Mouse (Mus musculus) heart, embryonic 12.5 days (tissue): ENCODE measurements around the gene Pdcd2. TPM values are rescaled to one million over a fixed set of nuclear protein-coding genes. Genes with fewer than 3 reads are reported as not detected.
"Not testable (repeated sequence)": the region's sequence is repeated elsewhere in the genome, so short reads cannot be mapped to it uniquely, and the experiment has no call there.

Experiments used
- ATAC-seq: fragments of 200-750 bp; cut with Nextera tagmentation; 2 replicates; pipeline ENCODE4 v1.8.0; 2017; ENCODE audit warnings: moderate TSS enrichment, moderate library complexity; ENCODE audit not compliant: insufficient number of reproducible peaks, low FRiP score
- H3K27ac ChIP-seq: fragments of 300-500 bp; sonication (generic); 2 replicates; pipeline ENCODE4 v1.5.1; 2016; ENCODE audit warnings: mild to moderate bottlenecking, moderate library complexity; ENCODE audit not compliant: poor library complexity, severe bottlenecking
- H3K27me3 ChIP-seq: fragments of 300-500 bp; sonication (generic); replicated peaks from 2 replicates; pipeline ENCODE4 v1.6.1; 2016; ENCODE audit warnings: mild to moderate bottlenecking, moderate library complexity
- H3K36me3 ChIP-seq: fragments of 300-500 bp; sonication (generic); 2 replicates; pipeline ENCODE4 v1.6.1; 2016; ENCODE audit warnings: mild to moderate bottlenecking, moderate library complexity
- H3K4me1 ChIP-seq: fragments of 300-500 bp; sonication (generic); replicated peaks from 2 replicates; pipeline ENCODE4 v1.6.1; 2016; ENCODE audit warnings: mild to moderate bottlenecking
- H3K4me2 ChIP-seq: fragments of 300-500 bp; sonication (generic); 2 replicates; pipeline ENCODE4 v1.6.1; 2016; ENCODE audit warnings: mild to moderate bottlenecking, moderate library complexity
- H3K4me3 ChIP-seq: fragments of 300-500 bp; sonication (generic); 2 replicates; pipeline ENCODE4 v1.5.1; 2016; ENCODE audit warnings: mild to moderate bottlenecking
- H3K9ac ChIP-seq: fragments of 300-500 bp; sonication (generic); 2 replicates; pipeline ENCODE4 v1.6.1; 2016; ENCODE audit warnings: mild to moderate bottlenecking, moderate library complexity
- H3K9me3 ChIP-seq: fragments of 300-500 bp; sonication (generic); replicated peaks from 2 replicates; pipeline ENCODE4 v1.6.1; 2016; ENCODE audit warnings: mild to moderate bottlenecking, moderate library complexity
- WGBS: fragments of 180-500 bp; shearing (Covaris S2); methylation state at CpG from one replicate; pipeline ENCODE4 v1.1.7; 2016; 5-methylcytosine and 5-hydroxymethylcytosine counted together
- polyA plus RNA-seq: library from polyadenylated mRNA; unstranded; fragments of >200 nt; fragmentation: Nextera tagmentation; extraction: Ambion mirVana; gene quantifications from 2 replicates; pipeline ENCODE4 v1.2.1, GENCODE M21; 2016

Pdcd2 gene
- polyA plus RNA-seq = 31.1 and 32.6 TPM in 2 replicates

- no peaks in the 10 kb centered on the region for H3K9me3 ChIP-seq
- H3K36me3 ChIP-seq = peaks cover 23% of the 10 kb centered on the region
- peak within 1 kb of the TSS; percentile 88 for H3K4me2 ChIP-seq
- H3K4me1 ChIP-seq = peaks cover 7% of the 10 kb centered on the region
- peak within 1 kb of the TSS; percentile 79 for H3K4me3 ChIP-seq
- ATAC-seq = peak; percentile 100
- WGBS = under 1% methylated on average over 55 of the region's 55 CpGs
- peak within 1 kb of the TSS; percentile 92 for H3K9ac ChIP-seq
- no peaks in the 10 kb centered on the region for H3K27me3 ChIP-seq
- peak within 1 kb of the TSS; percentile 80 for H3K27ac ChIP-seq
These were observed at the start of gene Pdcd2 for GRCm38 (mm10) chr17:15526986-15527810. Pdcd2 (minus strand) TSS chr17:15527301.

- H3K27ac ChIP-seq = no peak overlapping the region
- H3K4me1 ChIP-seq = peaks cover 7% of the 10 kb centered on the region
- H3K4me2 ChIP-seq = no peak overlapping the region
- no peak for ATAC-seq
- H3K36me3 ChIP-seq = no peaks in the 10 kb centered on the region
- H3K27me3 ChIP-seq = no peaks in the 10 kb centered on the region
- no peak overlapping the region for H3K9ac ChIP-seq
- 66% methylated on average over 1 of the region's 1 CpGs for WGBS
- H3K4me3 ChIP-seq = no peak overlapping the region
- H3K9me3 ChIP-seq = no peaks in the 10 kb centered on the region
These were observed 48.0 kb upstream of the Pdcd2 start for GRCm38 (mm10) chr17:15575056-15575455.

DNA sequence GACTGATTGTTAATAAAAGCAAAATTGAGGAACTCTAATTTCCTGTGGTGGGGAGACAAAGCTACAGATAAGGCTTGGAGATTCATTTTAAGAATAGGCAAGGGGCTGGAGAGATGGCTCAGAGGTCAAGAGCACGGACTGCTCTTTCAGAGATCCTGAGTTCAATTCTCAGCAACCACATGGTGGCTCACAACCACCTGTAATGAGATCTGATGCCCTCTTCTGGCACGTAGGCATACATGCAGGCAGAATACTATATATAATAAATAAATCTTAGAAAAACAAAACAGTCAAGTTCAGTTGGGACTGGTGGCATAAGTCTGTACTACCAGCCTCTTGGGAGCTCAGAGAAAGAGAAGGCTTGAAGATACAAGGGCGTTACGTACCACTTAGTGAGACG lies 39.8 kb upstream of the Pdcd2 start:
- H3K9ac ChIP-seq = no peak overlapping the region
- no peak overlapping the region for H3K27ac ChIP-seq
- no peak overlapping the region for H3K4me2 ChIP-seq
- H3K4me3 ChIP-seq = no peak overlapping the region
- H3K36me3 ChIP-seq = no peaks in the 10 kb centered on the region
- 70% methylated on average over 5 of the region's 5 CpGs for WGBS
- ATAC-seq = no peak
- H3K27me3 ChIP-seq = no peaks in the 10 kb centered on the region
- peaks cover 8% of the 10 kb centered on the region for H3K4me1 ChIP-seq
- no peaks in the 10 kb centered on the region for H3K9me3 ChIP-seq

GRCm38 (mm10) chr17:15564928-15565300 lies 37.8 kb upstream of the Pdcd2 start:
- ATAC-seq = no peak
- Histone ChIP-seq H3K4me1 (peaks cover 6% of the 10 kb centered on the region), H3K27ac (no peak overlapping the region), H3K4me3 (peak overlapping the region; percentile 72), H3K4me2 (peak overlapping the region; percentile 82), H3K27me3 (no peaks in the 10 kb centered on the region), H3K9ac (no peak overlapping the region), H3K36me3 (no peaks in the 10 kb centered on the region), H3K9me3 (no peaks in the 10 kb centered on the region)
- 39% methylated on average over 12 of the region's 12 CpGs for WGBS

- Histone ChIP-seq H3K27me3 (no peaks in the 10 kb centered on the region), H3K4me2 (peak within 1 kb of the TSS; percentile 82), H3K4me3 (peak within 1 kb of the TSS; percentile 72), H3K9ac (peak within 1 kb of the TSS; percentile 73), H3K36me3 (no peaks in the 10 kb centered on the region), H3K9me3 (no peaks in the 10 kb centered on the region), H3K4me1 (peaks cover 6% of the 10 kb centered on the region), H3K27ac (peak within 1 kb of the TSS; percentile 97)
- WGBS = under 1% methylated on average over 43 of the region's 43 CpGs
- ATAC-seq = peak; percentile 100
These were observed 37.2 kb upstream of the Pdcd2 start, which contains the start of gene Prdm9 for GRCm38 (mm10) chr17:15564014-15564927. Prdm9 (minus strand) TSS chr17:15564354.

DNA sequence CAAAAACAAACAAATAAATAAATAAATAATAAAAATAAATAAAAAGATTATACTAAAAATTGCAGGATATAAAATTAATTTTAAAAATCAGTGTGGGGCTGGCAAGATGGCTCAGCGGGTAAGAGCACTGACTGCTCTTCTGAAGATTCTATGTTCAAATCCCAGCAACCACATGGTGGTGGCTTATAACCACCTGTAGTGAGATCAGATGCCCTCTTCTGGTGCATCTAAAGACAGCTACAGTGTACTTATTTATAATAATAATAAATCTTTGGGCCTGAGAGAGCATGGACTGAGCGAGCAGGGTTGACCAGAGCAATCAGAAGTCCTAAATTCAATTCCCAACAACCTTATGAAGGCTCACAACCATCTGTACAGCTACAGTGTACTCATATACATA lies 32.8 kb upstream of the Pdcd2 start:
- Histone ChIP-seq H3K36me3 (no peaks in the 10 kb centered on the region), H3K4me2 (no peak overlapping the region), H3K4me1 (peaks cover 6% of the 10 kb centered on the region), H3K27me3 (no peaks in the 10 kb centered on the region), H3K9me3 (no peaks in the 10 kb centered on the region), H3K9ac (no peak overlapping the region), H3K4me3 (no peak overlapping the region), H3K27ac (no peak overlapping the region)
- no peak for ATAC-seq
- WGBS = 82% methylated on average over 2 of the region's 2 CpGs

DNA sequence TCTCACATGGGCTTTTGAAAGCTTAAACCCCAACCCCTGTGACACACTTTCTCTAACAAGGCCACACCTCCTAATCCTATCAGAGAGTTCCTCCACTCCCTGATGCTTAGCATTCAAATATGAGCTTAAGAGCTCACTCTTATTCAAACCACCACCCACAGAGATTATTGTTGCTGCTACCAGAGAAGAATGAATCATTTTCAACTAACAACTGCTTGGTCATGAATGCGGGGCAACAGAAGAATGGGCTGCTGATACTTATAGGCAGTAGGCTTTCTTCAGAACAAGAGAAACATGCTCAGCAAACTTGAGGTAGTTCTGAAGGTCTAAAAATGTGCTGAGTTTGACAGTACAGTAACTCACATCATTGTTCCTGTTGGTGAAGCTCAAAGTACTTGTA lies 22.6 kb upstream of the Pdcd2 start:
- ATAC-seq = no peak
- Histone ChIP-seq H3K27ac (no peak overlapping the region), H3K27me3 (no peaks in the 10 kb centered on the region), H3K9ac (no peak overlapping the region), H3K9me3 (peaks cover 4% of the 10 kb centered on the region; the same call in 1 of the 2 replicates), H3K4me3 (no peak overlapping the region), H3K4me2 (no peak overlapping the region), H3K4me1 (no peaks in the 10 kb centered on the region), H3K36me3 (peaks cover 6% of the 10 kb centered on the region; the same call in 1 of the 2 replicates)
- WGBS = 56% methylated on average over 1 of the region's 1 CpGs

DNA sequence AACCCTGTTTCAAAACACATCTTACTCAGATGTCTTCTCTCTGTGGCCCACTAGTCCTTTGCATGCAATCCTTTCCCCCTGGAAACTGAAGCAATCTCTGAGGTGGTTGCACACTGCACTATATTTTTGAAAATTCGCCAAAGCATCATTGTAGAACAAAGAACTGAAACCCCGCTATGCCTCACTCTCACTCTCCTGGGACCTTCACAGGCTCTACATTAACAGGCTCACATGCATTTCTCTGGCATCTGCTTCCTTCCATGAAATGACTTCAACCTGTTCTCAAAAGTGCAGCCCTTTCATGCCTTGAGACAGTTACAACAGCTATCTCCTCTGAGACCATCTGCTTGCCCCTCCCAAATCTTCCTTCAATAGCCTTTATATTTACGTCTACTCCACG lies 19.3 kb upstream of the Pdcd2 start:
- Histone ChIP-seq H3K27me3 (no peaks in the 10 kb centered on the region), H3K4me2 (no peak overlapping the region), H3K27ac (no peak overlapping the region), H3K4me3 (no peak overlapping the region), H3K9me3 (peaks cover 16% of the 10 kb centered on the region), H3K36me3 (peaks cover 7% of the 10 kb centered on the region; the same call in 1 of the 2 replicates), H3K4me1 (no peaks in the 10 kb centered on the region), H3K9ac (no peak overlapping the region)
- no peak for ATAC-seq
- WGBS = 75% methylated on average over 4 of the region's 4 CpGs

DNA sequence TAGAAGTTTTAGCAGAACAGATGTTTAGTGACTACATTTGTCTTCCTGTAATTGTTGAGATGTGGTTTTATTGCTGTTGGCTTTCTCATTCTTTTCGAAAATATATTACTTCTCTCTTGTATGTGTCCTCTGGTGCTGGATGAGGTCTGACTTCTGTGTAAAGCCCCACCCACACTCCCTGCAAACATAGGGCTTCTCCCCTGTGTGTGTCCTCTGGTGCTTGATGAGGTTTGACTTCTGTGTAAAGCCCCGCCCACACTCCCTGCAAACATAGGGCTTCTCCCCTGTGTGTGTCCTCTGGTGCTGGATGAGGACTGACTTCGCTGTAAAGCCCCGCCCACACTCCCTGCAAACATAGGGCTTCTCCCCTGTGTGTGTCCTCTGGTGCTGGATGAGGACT lies 16.8 kb upstream of the Pdcd2 start:
- H3K27ac ChIP-seq = not testable (repeated sequence)
- WGBS = 66% methylated on average over 4 of the region's 4 CpGs

DNA sequence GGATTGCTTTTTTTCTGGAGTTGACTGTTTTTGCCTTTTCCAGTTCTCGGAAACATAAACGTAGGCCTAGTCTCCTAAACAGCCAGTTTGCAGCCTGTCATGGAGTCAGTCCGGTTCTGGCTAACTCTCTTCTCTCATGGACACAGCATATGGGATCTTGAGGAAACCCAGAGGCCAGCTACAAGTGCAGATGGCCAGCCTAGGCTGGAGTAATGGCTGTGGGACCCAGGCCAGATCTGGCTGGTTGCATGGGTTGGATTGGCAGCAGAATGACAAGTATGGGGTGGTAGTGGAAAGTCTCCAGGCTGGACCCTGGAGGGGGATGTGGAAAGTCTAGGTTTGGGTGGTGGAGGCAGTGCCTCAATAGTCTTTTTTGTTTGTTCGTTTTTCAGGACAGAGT lies 13.2 kb upstream of the Pdcd2 start:
- H3K4me2 ChIP-seq = no peak overlapping the region
- H3K9ac ChIP-seq = no peak overlapping the region
- ATAC-seq = no peak
- 64% methylated on average over 4 of the region's 4 CpGs for WGBS
- peaks cover 17% of the 10 kb centered on the region for H3K27me3 ChIP-seq
- H3K36me3 ChIP-seq = peaks cover 7% of the 10 kb centered on the region; the same call in 1 of the 2 replicates
- H3K9me3 ChIP-seq = peaks cover 16% of the 10 kb centered on the region
- no peak overlapping the region for H3K27ac ChIP-seq
- H3K4me1 ChIP-seq = peaks cover 3% of the 10 kb centered on the region; the same call in 1 of the 2 replicates
- no peak overlapping the region for H3K4me3 ChIP-seq

More for the DNA sequence above, 16.8 kb upstream of the Pdcd2 start:
- H3K9me3 ChIP-seq = peaks cover 16% of the 10 kb centered on the region
- not testable (repeated sequence) for H3K27me3 ChIP-seq, H3K36me3 ChIP-seq, H3K9ac ChIP-seq, H3K4me1 ChIP-seq, ATAC-seq, H3K4me2 ChIP-seq, H3K4me3 ChIP-seq

DNA sequence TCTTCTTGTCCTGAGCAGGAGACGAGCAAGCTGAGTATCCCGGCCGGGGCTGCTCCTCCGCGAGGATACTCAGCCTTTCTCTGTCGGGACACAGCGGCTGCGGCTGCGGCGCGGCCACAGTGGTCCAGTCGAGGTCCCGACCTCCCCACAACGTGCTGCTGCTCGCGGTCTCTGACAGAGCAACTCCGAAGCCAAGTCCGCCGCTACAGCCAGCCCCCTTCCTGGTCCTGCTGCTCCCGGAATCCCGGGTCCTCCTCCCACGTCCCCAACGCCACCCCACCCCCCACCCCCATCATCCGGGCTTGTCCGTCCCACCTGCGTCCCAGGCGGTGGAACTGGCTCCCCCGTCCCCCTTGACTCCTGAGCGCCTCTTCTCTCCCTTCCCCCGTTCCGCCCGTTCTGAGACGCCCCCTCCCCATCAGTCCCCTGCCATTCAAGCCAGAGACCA lies 9.4 kb upstream of the Pdcd2 start:
- H3K9ac ChIP-seq = peak overlapping the region; percentile 69
- no peaks in the 10 kb centered on the region for H3K36me3 ChIP-seq
- no peak for ATAC-seq
- peaks cover 6% of the 10 kb centered on the region for H3K9me3 ChIP-seq
- peak overlapping the region; percentile 61 for H3K4me3 ChIP-seq
- H3K27ac ChIP-seq = no peak overlapping the region
- peaks cover 3% of the 10 kb centered on the region; the same call in 1 of the 2 replicates for H3K4me1 ChIP-seq
- H3K27me3 ChIP-seq = peaks cover 24% of the 10 kb centered on the region
- WGBS = under 1% methylated on average over 33 of the region's 33 CpGs
- H3K4me2 ChIP-seq = peak overlapping the region; percentile 98
